Mouse (Mus musculus) gastrocnemius, adult 2 months (tissue): ENCODE data around the gene Hook2. TPM values are rescaled to one million over a fixed set of nuclear protein-coding genes. Genes with fewer than 3 reads are reported as not detected.

ENCODE experiments used
- DNase-seq: peaks from one replicate; pipeline ENCODE4 v3.0.0; 2022
- H3K27ac ChIP-seq: fragments of 200-600 bp; 2 replicates; pipeline ENCODE4 v1.8.1; 2022; ENCODE audit warnings: mild to moderate bottlenecking
- H3K4me3 ChIP-seq: fragments of 200-600 bp; 2 replicates; pipeline ENCODE4 v1.8.1; 2022; ENCODE audit warnings: mild to moderate bottlenecking, moderate library complexity
- CTCF ChIP-seq: fragments of 200-600 bp; IDR thresholded peaks from 2 replicates; pipeline ENCODE4 v1.8.1; 2022; ENCODE audit warnings: antibody characterized with exemption, mild to moderate bottlenecking, moderate library complexity
- intact Hi-C: fragments of 180-260 bp; cut with DNase I; formaldehyde crosslinking; loops from one replicate; pipeline ENCODE4 v1.15.1; 2025
- total RNA-seq, 2 experiments: library from RNA; stranded (reverse); gene quantifications; 2 replicates each; pipeline ENCODE4 v1.2.3; 2021

Hook2 gene
- total RNA-seq, 2 experiments from 2014 or later: 1.4 to 2.0 TPM

GRCm38 (mm10) chr8:84975434-84975833 lies 15.0 kb upstream of the Hook2 start:
- peak; percentile 88 for TF ChIP-seq CTCF
- H3K27ac ChIP-seq: peak overlapping the region; percentile 100
- H3K4me3 ChIP-seq: peak overlapping the region; percentile 89
- DNase-seq: peak; percentile 66
- intact Hi-C loops: loop anchor here (1.0 to 10.0 kb wide), 4 partner anchors 15 to 311 kb away; partner anchors contain the start of genes Calr, Dhps, Hook2 and Ier2

GRCm38 (mm10) chr8:84976031-84976762 lies 14.2 kb upstream of the Hook2 start:
- no peak; the same call in 1 of the 2 replicates for TF ChIP-seq CTCF
- Histone ChIP-seq H3K27ac (peak overlapping the region; percentile 100), H3K4me3 (peak overlapping the region; percentile 89)
- DNase-seq: peak; percentile 96
- intact Hi-C loops: loop anchor here (5.0 to 10.0 kb wide), 3 partner anchors 96 to 311 kb away; partner anchors contain the start of genes Calr, Dhps and Ier2

- Histone ChIP-seq H3K4me3 (peak overlapping the region; percentile 89), H3K27ac (peak overlapping the region; percentile 100)
- TF ChIP-seq CTCF: no peak
- DNase-seq: no peak
- intact Hi-C loops: loop anchor here (5.0 to 10.0 kb wide), 3 partner anchors 95 to 312 kb away; partner anchors contain the start of genes Calr, Dhps and Ier2
Observed at GRCm38 (mm10) chr8:84976763-84977434, 13.5 kb upstream of the Hook2 start.

DNA sequence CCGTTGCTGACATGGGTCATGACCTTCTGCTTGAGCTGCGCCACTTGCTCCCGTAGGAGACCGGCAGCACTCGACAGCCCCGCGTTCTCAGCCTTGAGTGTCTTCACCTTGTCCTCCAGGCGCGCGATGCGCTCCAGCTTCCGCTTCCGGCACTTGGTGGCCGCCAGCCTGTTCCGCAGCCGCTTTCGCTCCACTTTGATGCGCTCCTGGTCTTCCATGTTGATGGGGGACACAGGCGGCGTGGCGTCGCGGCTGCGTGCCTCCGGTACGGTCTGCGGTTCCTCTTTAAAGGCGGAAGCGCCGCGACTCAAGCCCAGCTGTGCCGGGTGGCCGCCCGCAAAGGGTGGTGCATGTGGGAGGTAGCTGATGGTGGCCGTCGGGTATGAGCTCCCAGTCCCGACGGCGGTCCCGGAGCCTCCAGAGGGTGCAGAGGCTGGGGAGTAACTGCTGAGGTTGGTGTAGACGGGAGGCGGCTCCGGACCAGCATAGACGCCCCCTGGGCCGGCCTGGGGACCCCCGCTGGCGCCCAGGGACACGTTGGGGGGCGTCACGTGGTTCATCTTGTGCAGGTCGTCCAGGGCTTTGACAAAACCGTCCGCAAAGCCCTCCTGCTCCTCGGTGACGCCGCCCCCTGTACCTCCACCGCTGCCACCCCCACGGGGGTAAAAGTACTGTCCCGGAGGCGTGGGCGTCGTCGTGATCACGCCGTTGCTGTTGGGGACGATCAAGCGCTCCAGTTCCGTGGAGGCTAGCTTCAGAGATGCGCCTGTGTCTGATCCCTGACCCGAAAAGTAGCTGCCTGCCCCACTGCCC lies 12.8 kb upstream of the Hook2 start:
- H3K4me3 ChIP-seq: peak overlapping the region; percentile 89
- peak; percentile 77 for DNase-seq
- intact Hi-C loops: loop anchor here (5.0 to 10.0 kb wide), 3 partner anchors 95 to 313 kb away; partner anchors contain the start of genes Calr, Dhps and Ier2
- TF ChIP-seq CTCF: no peak
- H3K27ac ChIP-seq: peak overlapping the region; percentile 100

GRCm38 (mm10) chr8:84978248-84978940 lies 12.0 kb upstream of the Hook2 start, which contains the start of gene Junb:
Junb (minus strand) TSS chr8:84978718.
- peak; percentile 97 for DNase-seq
- peak within 1 kb of the TSS; percentile 89 for H3K4me3 ChIP-seq
- TF ChIP-seq CTCF: no peak
- peak within 1 kb of the TSS; percentile 100 for H3K27ac ChIP-seq
- intact Hi-C loops: loop anchor here (5.0 to 10.0 kb wide), 3 partner anchors 94 to 314 kb away; partner anchors contain the start of genes Calr, Dhps and Ier2

DNA sequence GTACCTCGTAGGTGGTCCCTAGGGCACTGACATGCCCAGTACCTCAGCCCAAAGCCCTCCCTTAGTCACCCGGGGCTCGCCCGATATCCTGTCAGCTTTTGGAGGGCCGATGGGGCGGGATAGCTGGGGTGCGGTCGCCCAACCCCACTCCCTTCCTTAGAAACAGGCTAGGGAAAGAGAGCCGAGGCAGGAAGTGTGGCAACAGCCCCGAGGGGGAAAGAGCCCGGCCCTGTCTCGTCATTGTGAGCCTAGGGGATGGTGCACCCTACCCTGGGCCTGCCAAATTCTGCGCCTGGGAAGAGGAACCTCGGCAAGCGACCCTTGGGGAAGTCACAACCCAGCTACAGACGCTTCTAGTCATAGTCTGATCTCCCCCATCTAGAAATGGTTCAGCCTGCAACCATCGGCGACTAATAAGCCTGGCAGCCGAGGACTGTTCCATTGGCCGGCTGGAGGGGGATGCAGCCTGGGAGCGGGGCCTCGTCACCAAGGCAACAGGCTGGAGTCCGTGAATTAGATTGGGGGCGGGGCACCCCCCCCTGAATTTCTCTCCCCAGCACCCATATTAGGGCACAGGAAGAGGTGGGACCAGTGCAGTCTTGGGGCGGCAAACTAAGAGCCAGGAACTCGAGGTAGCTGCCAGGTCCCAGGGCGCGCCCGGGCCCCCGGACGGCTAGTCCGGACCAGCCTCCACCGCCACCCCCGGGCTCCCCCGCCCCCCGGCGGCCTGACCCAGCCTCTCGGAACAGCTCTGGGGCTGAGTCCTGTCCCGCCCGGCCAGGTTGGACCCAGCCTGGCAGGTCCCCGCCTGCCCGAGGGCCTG lies 10.6 kb upstream of the Hook2 start:
- peak; percentile 93 for DNase-seq
- Histone ChIP-seq H3K27ac (peak overlapping the region; percentile 100), H3K4me3 (peak overlapping the region; percentile 89)
- intact Hi-C loops: loop anchor here (5.0 to 10.0 kb wide), 3 partner anchors 92 to 315 kb away; partner anchors contain the start of genes Calr, Dhps and Ier2
- TF ChIP-seq CTCF: no peak

DNA sequence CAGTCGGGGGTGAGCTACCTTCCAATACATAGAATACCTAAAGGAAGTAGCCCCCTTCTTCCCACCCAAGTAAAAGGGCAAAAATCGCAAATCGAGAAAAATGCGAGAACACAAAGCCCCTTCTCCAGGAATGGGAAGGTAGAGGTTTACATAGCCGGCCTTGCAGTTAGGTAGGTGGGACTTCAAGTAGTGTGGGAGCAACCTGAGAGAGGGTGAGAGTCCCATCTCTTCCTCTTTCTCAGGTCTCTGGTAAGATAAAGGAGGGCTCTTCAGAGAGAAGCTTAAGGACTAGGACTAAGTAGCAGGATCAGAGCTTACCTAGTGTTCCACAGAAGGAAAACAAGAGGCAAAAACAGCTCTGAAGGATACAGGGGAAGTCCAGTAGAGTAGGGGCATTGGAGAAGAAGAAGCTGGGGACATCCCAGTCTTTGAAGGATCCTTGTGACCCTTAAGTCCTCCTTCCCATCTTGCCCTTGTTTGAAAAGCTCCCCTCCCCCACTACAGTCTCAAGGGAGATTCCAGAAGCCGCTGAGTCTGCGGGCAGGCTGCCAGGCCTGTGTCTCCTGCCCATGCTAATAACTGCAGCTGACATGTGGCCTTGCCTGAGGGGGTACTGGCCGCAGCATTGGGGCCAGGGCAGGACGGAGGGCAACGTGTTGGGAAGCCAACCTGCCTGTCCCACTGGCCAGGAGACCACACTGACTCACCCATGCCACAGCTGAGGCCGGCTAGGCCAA lies 9.6 kb upstream of the Hook2 start:
- Histone ChIP-seq H3K27ac (peak overlapping the region; percentile 100), H3K4me3 (peak overlapping the region; percentile 89)
- intact Hi-C loops: no loop called here
- TF ChIP-seq CTCF: no peak
- DNase-seq: peak; percentile 81

DNA sequence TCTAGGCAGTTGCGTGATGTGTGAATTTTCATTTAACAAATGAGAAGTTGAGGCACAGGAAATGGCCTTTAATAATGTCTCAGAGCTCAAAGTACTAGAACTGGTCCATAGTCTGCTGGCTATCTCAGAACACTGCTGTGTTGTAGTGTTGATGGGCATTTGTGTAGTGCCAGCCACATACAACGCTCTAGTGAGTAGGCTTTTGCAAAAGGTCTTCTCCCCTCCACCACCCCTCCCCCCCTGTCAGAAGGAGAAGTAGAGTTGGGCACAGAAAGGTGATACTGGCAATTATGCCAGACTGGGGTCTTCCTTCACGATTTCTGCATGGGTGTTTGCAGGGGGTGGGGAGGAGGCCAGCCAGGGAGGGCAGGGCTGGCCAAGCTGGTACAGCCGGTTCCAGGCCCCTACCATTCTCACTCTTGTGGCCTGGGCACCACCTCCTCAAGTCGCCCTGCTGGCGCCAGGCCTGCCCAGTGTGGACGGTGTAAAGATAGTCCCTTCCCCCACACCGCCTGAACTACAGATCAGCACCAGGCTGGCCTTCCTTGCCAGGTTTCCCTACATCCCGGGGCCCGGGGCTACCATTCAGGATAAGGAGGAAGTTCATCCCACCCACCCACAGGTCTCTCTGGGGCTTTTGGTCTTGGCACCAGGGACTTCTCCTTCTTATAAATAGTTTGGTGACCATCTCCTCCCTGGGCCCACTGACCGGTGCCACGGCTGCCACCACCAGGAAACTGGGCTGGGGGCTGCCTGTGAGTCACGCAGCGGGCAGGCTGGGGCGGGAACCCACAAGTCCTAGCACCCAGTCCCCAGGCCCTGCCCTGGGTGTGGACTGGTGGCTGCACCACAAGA lies 8.5 kb upstream of the Hook2 start:
- no peak for TF ChIP-seq CTCF
- peak overlapping the region; percentile 100 for H3K27ac ChIP-seq
- DNase-seq: peak; percentile 26
- no peak overlapping the region for H3K4me3 ChIP-seq
- intact Hi-C loops: no loop called here

- no peak for DNase-seq
- intact Hi-C loops: no loop called here
- peak overlapping the region; percentile 100; the same call in 1 of the 2 replicates for H3K27ac ChIP-seq
- no peak for TF ChIP-seq CTCF
- no peak overlapping the region for H3K4me3 ChIP-seq
Observed at GRCm38 (mm10) chr8:84982499-84983011, 7.8 kb upstream of the Hook2 start.
